Mouse (Mus musculus): ENCODE results near the gene Sowahc. TPM values are rescaled to one million over a fixed set of nuclear protein-coding genes. Genes with fewer than 3 reads are reported as not detected.
A peak's percentile ranks its signal among the peaks of the same experiment; 100 is the strongest.

Sowahc gene
- polyA plus RNA-seq (2015; fragmentation: Nextera tagmentation; extraction: Ambion mirVana): 2.5 and 2.7 TPM in 2 replicates

- Histone ChIP-seq H3K27me3 (ENCODE audit: control insufficient read depth, insufficient read depth, low read depth, low read length) (peaks cover 36% of the 10 kb centered on the region), H3K4me2 (ENCODE audit: low read depth, low read length) (peak within 1 kb of the TSS; percentile 85), H3K27ac (ENCODE audit: low read length) (peak within 1 kb of the TSS; percentile 63), H3K4me3 (ENCODE audit: low read depth, low read length) (peak within 1 kb of the TSS; percentile 65), H3K9me3 (replicated peaks; ENCODE audit: control insufficient read depth, low read length) (no peaks in the 10 kb centered on the region), H3K36me3 (ENCODE audit: control insufficient read depth, insufficient read depth) (no peaks in the 10 kb centered on the region), H3K4me1 (ENCODE audit: control insufficient read depth, low read depth, low read length) (peaks cover 8% of the 10 kb centered on the region), H3K9ac (ENCODE audit: low read depth, low read length) (peak within 1 kb of the TSS; percentile 70)
- ATAC-seq (ENCODE audit: low read depth): peak; percentile 90
- WGBS (ENCODE audit: insufficient replicate concordance): under 1% methylated on average over 84 of the region's 84 CpGs
Measured at GRCm38 (mm10) chr10:59221473-59222270, at the start of gene Sowahc, which contains the start of gene Sept10. Sowahc (plus strand) TSS chr10:59221953. Sept10 (minus strand) TSS chr10:59221847.

GRCm38 (mm10) chr10:59172539-59172938 is 49.2 kb upstream of the Sowahc start:
- H3K27ac ChIP-seq (ENCODE audit: low read length): no peak overlapping the region
- no peaks in the 10 kb centered on the region for H3K36me3 ChIP-seq (ENCODE audit: control insufficient read depth, insufficient read depth)
- no peak for ATAC-seq (ENCODE audit: low read depth)
- no peaks in the 10 kb centered on the region for H3K27me3 ChIP-seq (ENCODE audit: control insufficient read depth, insufficient read depth, low read depth, low read length)
- H3K4me1 ChIP-seq (ENCODE audit: control insufficient read depth, low read depth, low read length): no peaks in the 10 kb centered on the region; the same call in 1 of the 2 replicates
- no peak overlapping the region for H3K9ac ChIP-seq (ENCODE audit: low read depth, low read length)
- H3K9me3 ChIP-seq (replicated peaks; ENCODE audit: control insufficient read depth, low read length): no peaks in the 10 kb centered on the region
- 77% methylated on average over 1 of the region's 1 CpGs for WGBS (ENCODE audit: insufficient replicate concordance)
- no peak overlapping the region for H3K4me3 ChIP-seq (ENCODE audit: low read depth, low read length)
- no peak overlapping the region for H3K4me2 ChIP-seq (ENCODE audit: low read depth, low read length)

GRCm38 (mm10) chr10:59179620-59180019 is 42.1 kb upstream of the Sowahc start:
- 30% methylated on average over 3 of the region's 3 CpGs for WGBS (ENCODE audit: insufficient replicate concordance)
- Histone ChIP-seq H3K27me3 (ENCODE audit: control insufficient read depth, insufficient read depth, low read depth, low read length) (no peaks in the 10 kb centered on the region), H3K36me3 (ENCODE audit: control insufficient read depth, insufficient read depth) (no peaks in the 10 kb centered on the region), H3K4me3 (ENCODE audit: low read depth, low read length) (no peak overlapping the region), H3K9me3 (replicated peaks; ENCODE audit: control insufficient read depth, low read length) (no peaks in the 10 kb centered on the region), H3K4me2 (ENCODE audit: low read depth, low read length) (no peak overlapping the region), H3K27ac (ENCODE audit: low read length) (no peak overlapping the region), H3K4me1 (ENCODE audit: control insufficient read depth, low read depth, low read length) (no peaks in the 10 kb centered on the region), H3K9ac (ENCODE audit: low read depth, low read length) (no peak overlapping the region)
- ATAC-seq (ENCODE audit: low read depth): no peak

GRCm38 (mm10) chr10:59182306-59182705 is 39.4 kb upstream of the Sowahc start:
- H3K36me3 ChIP-seq (ENCODE audit: control insufficient read depth, insufficient read depth): no peaks in the 10 kb centered on the region
- no peak for ATAC-seq (ENCODE audit: low read depth)
- no peak overlapping the region for H3K9ac ChIP-seq (ENCODE audit: low read depth, low read length)
- H3K4me3 ChIP-seq (ENCODE audit: low read depth, low read length): no peak overlapping the region
- WGBS (ENCODE audit: insufficient replicate concordance): 45% methylated on average over 3 of the region's 3 CpGs
- H3K27ac ChIP-seq (ENCODE audit: low read length): no peak overlapping the region
- no peaks in the 10 kb centered on the region for H3K27me3 ChIP-seq (ENCODE audit: control insufficient read depth, insufficient read depth, low read depth, low read length)
- H3K9me3 ChIP-seq (replicated peaks; ENCODE audit: control insufficient read depth, low read length): no peaks in the 10 kb centered on the region
- H3K4me1 ChIP-seq (ENCODE audit: control insufficient read depth, low read depth, low read length): no peaks in the 10 kb centered on the region
- H3K4me2 ChIP-seq (ENCODE audit: low read depth, low read length): no peak overlapping the region

- Histone ChIP-seq H3K27me3 (ENCODE audit: control insufficient read depth, insufficient read depth, low read depth, low read length) (no peaks in the 10 kb centered on the region), H3K36me3 (ENCODE audit: control insufficient read depth, insufficient read depth) (no peaks in the 10 kb centered on the region), H3K4me2 (ENCODE audit: low read depth, low read length) (no peak overlapping the region), H3K4me1 (ENCODE audit: control insufficient read depth, low read depth, low read length) (no peaks in the 10 kb centered on the region), H3K4me3 (ENCODE audit: low read depth, low read length) (no peak overlapping the region), H3K9ac (ENCODE audit: low read depth, low read length) (no peak overlapping the region), H3K9me3 (replicated peaks; ENCODE audit: control insufficient read depth, low read length) (no peaks in the 10 kb centered on the region), H3K27ac (ENCODE audit: low read length) (no peak overlapping the region)
- WGBS (ENCODE audit: insufficient replicate concordance): 60% methylated on average over 5 of the region's 5 CpGs
- ATAC-seq (ENCODE audit: low read depth): no peak
Measured at GRCm38 (mm10) chr10:59194891-59195290, 26.9 kb upstream of the Sowahc start.

- no peak overlapping the region for H3K4me2 ChIP-seq (ENCODE audit: low read depth, low read length)
- H3K4me1 ChIP-seq (ENCODE audit: control insufficient read depth, low read depth, low read length): no peaks in the 10 kb centered on the region
- no peaks in the 10 kb centered on the region for H3K27me3 ChIP-seq (ENCODE audit: control insufficient read depth, insufficient read depth, low read depth, low read length)
- WGBS (ENCODE audit: insufficient replicate concordance): 67% methylated on average over 3 of the region's 3 CpGs
- no peaks in the 10 kb centered on the region for H3K36me3 ChIP-seq (ENCODE audit: control insufficient read depth, insufficient read depth)
- no peak overlapping the region for H3K27ac ChIP-seq (ENCODE audit: low read length)
- no peak overlapping the region for H3K4me3 ChIP-seq (ENCODE audit: low read depth, low read length)
- ATAC-seq (ENCODE audit: low read depth): no peak
- no peaks in the 10 kb centered on the region for H3K9me3 ChIP-seq (replicated peaks; ENCODE audit: control insufficient read depth, low read length)
- H3K9ac ChIP-seq (ENCODE audit: low read depth, low read length): no peak overlapping the region
Measured at GRCm38 (mm10) chr10:59196763-59197162, 25.0 kb upstream of the Sowahc start.

- Histone ChIP-seq H3K9ac (ENCODE audit: low read depth, low read length) (no peak overlapping the region), H3K27ac (ENCODE audit: low read length) (no peak overlapping the region), H3K4me2 (ENCODE audit: low read depth, low read length) (no peak overlapping the region), H3K9me3 (replicated peaks; ENCODE audit: control insufficient read depth, low read length) (no peaks in the 10 kb centered on the region), H3K27me3 (ENCODE audit: control insufficient read depth, insufficient read depth, low read depth, low read length) (no peaks in the 10 kb centered on the region), H3K4me3 (ENCODE audit: low read depth, low read length) (no peak overlapping the region), H3K4me1 (ENCODE audit: control insufficient read depth, low read depth, low read length) (no peaks in the 10 kb centered on the region), H3K36me3 (ENCODE audit: control insufficient read depth, insufficient read depth) (no peaks in the 10 kb centered on the region)
- no peak for ATAC-seq (ENCODE audit: low read depth)
Measured at GRCm38 (mm10) chr10:59200011-59200410, 21.7 kb upstream of the Sowahc start.

- peak overlapping the region; percentile 85 for H3K4me2 ChIP-seq (ENCODE audit: low read depth, low read length)
- H3K9me3 ChIP-seq (replicated peaks; ENCODE audit: control insufficient read depth, low read length): no peaks in the 10 kb centered on the region
- WGBS (ENCODE audit: insufficient replicate concordance): 1% methylated on average over 39 of the region's 39 CpGs
- no peaks in the 10 kb centered on the region for H3K36me3 ChIP-seq (ENCODE audit: control insufficient read depth, insufficient read depth)
- peaks cover 36% of the 10 kb centered on the region for H3K27me3 ChIP-seq (ENCODE audit: control insufficient read depth, insufficient read depth, low read depth, low read length)
- ATAC-seq (ENCODE audit: low read depth): no peak
- H3K4me3 ChIP-seq (ENCODE audit: low read depth, low read length): peak overlapping the region; percentile 65
- H3K9ac ChIP-seq (ENCODE audit: low read depth, low read length): peak overlapping the region; percentile 65
- H3K4me1 ChIP-seq (ENCODE audit: control insufficient read depth, low read depth, low read length): peaks cover 8% of the 10 kb centered on the region
- peak overlapping the region; percentile 63 for H3K27ac ChIP-seq (ENCODE audit: low read length)
Measured at GRCm38 (mm10) chr10:59220824-59221472, 805 bp upstream of the Sowahc start.
